Mouse (Mus musculus) heart, postnatal 0 days (tissue): ENCODE results near the gene Senp1.

Experiments used
- CTCF ChIP-seq: IDR thresholded peaks from 2 replicates; pipeline ENCODE4 v1.5.1; 2016; ENCODE audit warnings: antibody characterized with exemption, control low read depth, low read depth
- EP300 ChIP-seq: IDR thresholded peaks from 2 replicates; pipeline ENCODE4 v1.6.1; 2016; ENCODE audit warnings: antibody characterized with exemption, low read depth

GRCm38 (mm10) chr15:98114852-98115778, 21.6 kb upstream of the Senp1 start:
- TF ChIP-seq EP300 (no peak), CTCF (no peak)
